Mouse (Mus musculus) limb, embryonic 10.5 days (tissue): ENCODE data around the gene Hist1h3h. TPM values are rescaled to one million over a fixed set of nuclear protein-coding genes. Genes with fewer than 3 reads are reported as not detected.

Experiments used
- microRNA-seq: library from miRNA; unstranded; fragments of <30 nt; microRNA quantifications from one replicate; pipeline ENCODE4, GENCODE M21; 2017
- polyA plus RNA-seq: library from polyadenylated mRNA; unstranded; fragments of >200 nt; fragmentation: Nextera tagmentation; extraction: Ambion mirVana; gene quantifications from 2 replicates; pipeline ENCODE4 v1.2.1, GENCODE M21; 2016

Gene Hist1h3h
- polyA plus RNA-seq, 1 experiment from 2014 or later: 10.2 TPM

Small RNA genes within 50 kb of the gene (microRNA-seq; reads per million reads assigned to microRNA genes)
- gene Gm44357: not detected
- gene Gm44367: 0.88 reads per million
- 0.88 reads per million for gene Gm44454

Other genes with a start within 250 kb of the Hist1h3h start
- gene Nkapl, start 249.2 kb upstream of the Hist1h3h start, polyA plus RNA-seq: 2.0 and 2.4 TPM in 2 replicates
- 2.5 and 3.3 TPM in 2 replicates for gene Zkscan4, start 238.8 kb upstream of the Hist1h3h start, polyA plus RNA-seq
- not detected in 2 replicates for gene Gm10065, start 238.2 kb upstream of the Hist1h3h start, polyA plus RNA-seq
- gene AK157302, start 222.4 kb upstream of the Hist1h3h start, polyA plus RNA-seq: 0.20 and 0.28 TPM in 2 replicates
- 3.6 and 5.0 TPM in 2 replicates for gene Gm11273, start 216.2 kb upstream of the Hist1h3h start, polyA plus RNA-seq
- 6.8 and 9.6 TPM in 2 replicates for gene Zkscan8, start 186.5 kb upstream of the Hist1h3h start, polyA plus RNA-seq
- gene Olfr1366, start 174.9 kb upstream of the Hist1h3h start, polyA plus RNA-seq: 0.06 TPM in 1 of 2 replicates, not detected in the other
- not detected in 2 replicates for gene Olfr1535, start 157.8 kb upstream of the Hist1h3h start, polyA plus RNA-seq
- not detected in 2 replicates for gene Olfr1364, start 135.9 kb upstream of the Hist1h3h start, polyA plus RNA-seq
- gene Olfr1362, start 103.6 kb upstream of the Hist1h3h start, polyA plus RNA-seq: not detected in 2 replicates
- not detected in 2 replicates for gene Olfr11, start 75.1 kb upstream of the Hist1h3h start, polyA plus RNA-seq
- not detected in 2 replicates for gene Olfr1361, start 54.3 kb upstream of the Hist1h3h start, polyA plus RNA-seq
- not detected in 2 replicates for gene Olfr1360, start 40.3 kb upstream of the Hist1h3h start, polyA plus RNA-seq
- gene Olfr1359, start 19.5 kb upstream of the Hist1h3h start, polyA plus RNA-seq: not detected in 2 replicates
- 1.7 and 2.0 TPM in 2 replicates for gene Hist1h2bl, start 1.5 kb upstream of the Hist1h3h start, polyA plus RNA-seq
- gene Hist1h2ai, start 1.2 kb upstream of the Hist1h3h start, polyA plus RNA-seq: 19.5 and 28.4 TPM in 2 replicates
- gene Hist1h2bm, start 4.4 kb downstream of the Hist1h3h start, polyA plus RNA-seq: 6.8 and 7.9 TPM in 2 replicates
- gene Hist1h4j, start 17.4 kb downstream of the Hist1h3h start, polyA plus RNA-seq: 0.92 and 1.6 TPM in 2 replicates
- 4.9 TPM in 1 of 2 replicates, not detected in the other for gene Hist1h4k, start 32.8 kb downstream of the Hist1h3h start, polyA plus RNA-seq
- 14.3 and 19.6 TPM in 2 replicates for gene Hist1h2ak, start 36.2 kb downstream of the Hist1h3h start, polyA plus RNA-seq
- gene Hist1h2bn, start 36.5 kb downstream of the Hist1h3h start, polyA plus RNA-seq: 1.4 and 3.8 TPM in 2 replicates
- gene Hist1h1b, start 63.0 kb downstream of the Hist1h3h start, polyA plus RNA-seq: 33.1 and 40.9 TPM in 2 replicates
- gene Hist1h3i, start 65.7 kb downstream of the Hist1h3h start, polyA plus RNA-seq: 131 and 133 TPM in 2 replicates
- 5.4 and 9.9 TPM in 2 replicates for gene Hist1h2an, start 69.6 kb downstream of the Hist1h3h start, polyA plus RNA-seq
- 3.4 and 5.5 TPM in 2 replicates for gene Hist1h2bp, start 69.8 kb downstream of the Hist1h3h start, polyA plus RNA-seq
- 17.9 and 22.1 TPM in 2 replicates for gene Hist1h2bq, start 92.5 kb downstream of the Hist1h3h start, polyA plus RNA-seq
- gene Hist1h2ao, start 92.8 kb downstream of the Hist1h3h start, polyA plus RNA-seq: 2.0 and 2.1 TPM in 2 replicates
- not detected in 2 replicates for gene Hist1h4m, start 94.1 kb downstream of the Hist1h3h start, polyA plus RNA-seq
- gene Hist1h4n, start 114.5 kb downstream of the Hist1h3h start, polyA plus RNA-seq: 10.5 and 11.5 TPM in 2 replicates
- 6,450 and 6,557 TPM in 2 replicates for gene Hist1h2ap, start 115.8 kb downstream of the Hist1h3h start, polyA plus RNA-seq
- gene Hist1h2br, start 116.1 kb downstream of the Hist1h3h start, polyA plus RNA-seq: 19.4 and 23.0 TPM in 2 replicates
- gene Zfp184, start 227.4 kb downstream of the Hist1h3h start, polyA plus RNA-seq: 22.4 and 27.0 TPM in 2 replicates